Mouse (Mus musculus): ENCODE data around the gene Gcnt7.

Gcnt7 gene

DNA sequence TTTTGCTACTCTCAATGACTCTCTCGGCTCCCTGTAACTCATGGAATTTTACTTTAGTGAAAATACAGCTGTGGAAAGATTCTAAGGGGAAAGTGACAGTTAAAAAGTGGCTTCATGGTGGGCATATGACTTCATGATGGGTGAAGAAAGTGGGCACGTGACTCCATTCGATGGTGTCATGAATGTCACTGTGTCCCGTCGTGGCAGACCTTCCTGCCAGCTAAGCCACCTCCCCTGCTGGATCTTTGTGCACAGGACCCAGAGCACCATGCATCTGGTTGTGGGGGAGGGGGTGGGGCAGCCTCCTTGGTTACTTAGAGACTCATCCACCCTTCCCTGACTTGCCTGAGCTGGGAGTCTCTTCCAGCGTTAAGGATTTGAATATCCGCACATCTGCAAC, 54.2 kb downstream of the Gcnt7 start:
- DNase-seq (ENCODE audit: low spot score in 2 of 2): no peak

DNA sequence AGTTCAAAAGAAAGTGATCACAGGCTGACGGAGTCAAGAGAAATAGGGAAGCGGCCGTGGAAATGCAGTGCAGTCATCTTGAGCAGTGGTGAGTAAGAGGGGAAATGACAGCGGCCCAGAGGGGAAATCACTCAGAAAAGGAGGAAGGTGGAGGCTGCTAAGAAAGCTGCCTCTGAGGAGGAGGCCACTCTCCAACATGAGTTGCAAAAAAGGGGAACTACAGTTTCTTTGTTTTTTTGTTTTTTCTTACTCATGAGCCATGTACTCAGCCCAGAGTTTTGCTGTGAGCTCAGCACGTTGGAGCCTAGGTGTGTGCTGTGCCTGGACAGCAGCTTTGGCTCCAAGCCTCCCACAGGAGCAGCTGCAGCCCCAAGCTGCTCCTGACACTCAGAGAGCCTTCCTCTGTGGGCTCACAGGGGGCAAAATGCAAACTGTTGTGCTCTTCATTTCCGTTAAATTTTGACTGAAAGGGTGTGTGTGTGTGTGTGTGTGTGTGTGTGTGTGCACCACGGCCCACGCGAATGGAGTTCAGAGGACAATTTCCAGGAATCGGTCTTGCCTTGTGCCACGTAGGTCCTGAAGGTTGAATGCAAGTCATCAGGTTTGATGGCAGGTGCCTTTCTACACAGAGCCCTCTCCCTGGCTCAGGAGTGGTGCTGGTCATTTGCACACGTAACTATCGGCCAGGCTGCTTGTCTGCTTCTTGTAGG, 57.1 kb downstream of the Gcnt7 start:
- peak in 1 of 2 experiments; percentile 22 for DNase-seq (ENCODE audit: low spot score in 2 of 2)

All from left cerebral cortex, adult 9 months (tissue).